ENCODE assay signal across 26 mouse cellular contexts in genomic region chr8:71242757-71243156, GRCm38 (mm10).
"Had no signal": no experiment of that assay in that cellular context is flagged by ENCODE, and none has a peak within 500 bp of the region (broad histone marks: within the 10 kb centered on the region; RNA-seq: fewer than 3 reads in every experiment).

No protein-coding gene starts in this region.

- H3K4me1 ChIP-seq: heart, embryonic 10.5 days; heart, embryonic 12.5 days; hindbrain, embryonic 10.5 days; hindbrain, embryonic 12.5 days; intestine, embryonic 15.5 days; limb, embryonic 13.5 days; limb, embryonic 15.5 days; liver, embryonic 12.5 days had no signal

- H3K36me3 ChIP-seq: heart, embryonic 10.5 days; hindbrain, embryonic 10.5 days; hindbrain, embryonic 12.5 days; intestine, embryonic 15.5 days; limb, embryonic 13.5 days; limb, embryonic 15.5 days; liver, embryonic 12.5 days had no signal

- H3K9ac ChIP-seq: heart, embryonic 12.5 days; hindbrain, embryonic 12.5 days; hindbrain, embryonic 14.5 days; intestine, embryonic 15.5 days; limb, embryonic 13.5 days; limb, embryonic 15.5 days; liver, embryonic 12.5 days had no signal

- ATAC-seq: hindbrain, embryonic 16.5 days; inflammation-experienced regulatory T-cells, adult 6 months; intestine, embryonic 15.5 days; intestine, postnatal 0 days; liver, embryonic 12.5 days had no signal

- DNase-seq: gastrocnemius, adult 2 months; gastrocnemius, postnatal 10 days; gastrocnemius, postnatal 25 days; heart, adult 18-20 months; heart, postnatal 10 days; heart, postnatal 4 days; kidney, adult 18-20 months; kidney, adult 8-10 months; kidney, postnatal 10 days; kidney, postnatal 25 days; kidney, postnatal 4 days; left cerebral cortex, postnatal 4 days had no signal

- H3K27me3 ChIP-seq: heart, embryonic 12.5 days; hindbrain, embryonic 12.5 days; intestine, embryonic 15.5 days; limb, embryonic 13.5 days; limb, embryonic 15.5 days; liver, embryonic 12.5 days had no signal

- H3K27ac ChIP-seq: gastrocnemius, adult 2 months; heart, embryonic 10.5 days; hindbrain, embryonic 10.5 days; hindbrain, embryonic 12.5 days; hindbrain, embryonic 14.5 days; intestine, embryonic 15.5 days; layer of hippocampus, adult 2 months; left cerebral cortex, adult 2 months; limb, embryonic 13.5 days; limb, embryonic 15.5 days; liver, embryonic 12.5 days had no signal

- H3K4me2 ChIP-seq: heart, embryonic 12.5 days; hindbrain, embryonic 12.5 days; hindbrain, embryonic 14.5 days; intestine, embryonic 15.5 days; limb, embryonic 13.5 days; limb, embryonic 15.5 days; liver, embryonic 12.5 days had no signal

- H3K4me3 ChIP-seq: gastrocnemius, adult 2 months; heart, embryonic 10.5 days; heart, embryonic 12.5 days; hindbrain, embryonic 10.5 days; hindbrain, embryonic 12.5 days; intestine, embryonic 15.5 days; layer of hippocampus, adult 2 months; left cerebral cortex, adult 2 months; limb, embryonic 13.5 days; limb, embryonic 15.5 days; liver, embryonic 12.5 days had no signal

- H3K9me3 ChIP-seq: heart, embryonic 10.5 days; heart, embryonic 12.5 days; hindbrain, embryonic 10.5 days; hindbrain, embryonic 12.5 days; intestine, embryonic 15.5 days; limb, embryonic 13.5 days; limb, embryonic 15.5 days; liver, embryonic 12.5 days had no signal
